Mouse (Mus musculus): ENCODE results near the gene Slc35e2.
"Not testable (repeated sequence)": the region's sequence is repeated elsewhere in the genome, so short reads cannot be mapped to it uniquely, and the experiment has no call there.

Slc35e2 gene

DNA sequence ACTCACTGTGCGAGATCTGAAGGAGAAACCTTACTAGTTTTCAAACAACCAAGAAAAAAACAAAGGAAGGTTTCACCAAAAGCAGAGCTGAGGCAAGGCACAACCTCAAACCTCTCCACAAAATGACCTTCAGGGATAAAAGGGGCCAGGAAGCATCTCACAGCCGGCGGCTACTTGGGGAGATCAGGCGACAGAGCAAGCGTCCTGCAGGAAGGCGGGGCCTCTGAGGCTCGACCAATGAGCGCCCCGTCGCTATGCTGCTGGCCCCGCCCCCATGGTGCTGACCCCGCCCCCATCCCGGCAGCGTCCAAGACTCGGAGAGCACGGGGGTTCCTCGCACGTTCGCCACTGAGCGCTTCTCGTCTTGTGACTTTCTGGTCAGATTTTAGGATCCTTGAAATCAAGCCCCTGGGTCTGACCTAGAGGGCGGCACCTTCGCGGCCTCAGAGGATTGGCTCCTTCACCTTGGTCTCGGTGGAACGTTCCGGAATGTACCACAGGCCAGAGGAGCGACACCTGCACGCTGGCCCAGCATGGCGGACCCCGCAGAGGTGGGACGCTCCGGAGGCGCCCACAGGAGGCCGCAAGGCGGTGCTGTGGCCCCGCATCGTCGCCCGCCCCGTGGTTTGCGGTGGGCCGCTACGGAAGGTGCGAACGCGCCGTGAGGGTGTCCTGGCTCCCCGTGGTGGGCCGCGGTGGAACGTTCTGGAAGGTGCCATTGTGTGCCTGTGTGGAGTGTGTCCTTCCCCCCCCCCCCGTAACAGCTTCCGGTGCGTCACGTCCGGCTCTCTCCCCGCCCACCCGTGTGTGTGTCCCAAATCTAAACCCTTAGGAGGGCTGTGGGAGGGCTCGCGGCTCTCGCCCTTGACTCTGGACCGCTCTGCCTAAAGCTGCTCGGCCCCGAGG lies at the start of gene Slc35e2:
Gene Slc35e2, plus strand, starts transcription at position 326 of the 906 bp plus-strand sequence.
- DNase-seq: peak; percentile 95

GRCm38 (mm10) chr4:155552917-155553532 lies 48.2 kb upstream of the Slc35e2 start:
- DNase-seq: no peak

DNA sequence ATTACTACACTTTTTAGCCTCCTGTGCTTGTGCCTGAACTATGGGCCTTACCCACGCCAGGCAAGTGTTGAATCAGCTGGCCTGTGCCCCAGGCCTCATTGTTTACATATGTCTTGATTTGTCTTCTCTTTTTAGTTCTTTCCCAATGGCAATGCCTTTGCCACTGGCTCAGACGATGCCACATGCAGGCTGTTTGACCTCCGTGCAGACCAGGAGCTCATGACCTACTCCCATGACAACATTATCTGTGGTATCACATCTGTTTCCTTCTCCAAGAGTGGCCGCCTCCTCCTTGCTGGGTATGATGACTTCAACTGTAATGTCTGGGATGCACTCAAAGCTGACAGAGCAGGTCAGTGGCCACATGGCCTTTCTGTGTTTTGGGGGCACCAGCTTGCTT lies 46.3 kb upstream of the Slc35e2 start:
- DNase-seq: no peak

DNA sequence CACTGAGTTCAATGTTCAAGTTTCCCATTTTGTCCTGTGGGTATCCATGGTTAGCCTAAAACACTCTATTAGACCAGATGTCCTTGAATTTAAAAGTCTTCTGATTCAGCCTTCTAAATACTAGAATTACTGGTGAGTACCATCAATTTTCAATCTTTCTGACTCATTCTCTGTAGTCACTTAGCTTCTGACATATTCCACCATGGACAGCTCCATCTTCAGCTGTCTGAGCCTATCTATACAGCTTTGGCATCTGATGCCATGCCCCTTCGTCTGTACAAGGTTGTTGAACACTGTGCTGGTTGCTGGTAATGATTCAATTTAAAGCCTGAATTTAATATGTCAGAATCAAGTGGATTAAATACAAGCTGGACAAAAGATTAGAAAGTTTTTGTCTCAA lies 45.8 kb upstream of the Slc35e2 start:
- DNase-seq: no peak

GRCm38 (mm10) chr4:155559454-155559853 lies 41.8 kb upstream of the Slc35e2 start:
- no peak for DNase-seq

- no peak for DNase-seq
Measured at GRCm38 (mm10) chr4:155560932-155561331, 40.3 kb upstream of the Slc35e2 start.

DNA sequence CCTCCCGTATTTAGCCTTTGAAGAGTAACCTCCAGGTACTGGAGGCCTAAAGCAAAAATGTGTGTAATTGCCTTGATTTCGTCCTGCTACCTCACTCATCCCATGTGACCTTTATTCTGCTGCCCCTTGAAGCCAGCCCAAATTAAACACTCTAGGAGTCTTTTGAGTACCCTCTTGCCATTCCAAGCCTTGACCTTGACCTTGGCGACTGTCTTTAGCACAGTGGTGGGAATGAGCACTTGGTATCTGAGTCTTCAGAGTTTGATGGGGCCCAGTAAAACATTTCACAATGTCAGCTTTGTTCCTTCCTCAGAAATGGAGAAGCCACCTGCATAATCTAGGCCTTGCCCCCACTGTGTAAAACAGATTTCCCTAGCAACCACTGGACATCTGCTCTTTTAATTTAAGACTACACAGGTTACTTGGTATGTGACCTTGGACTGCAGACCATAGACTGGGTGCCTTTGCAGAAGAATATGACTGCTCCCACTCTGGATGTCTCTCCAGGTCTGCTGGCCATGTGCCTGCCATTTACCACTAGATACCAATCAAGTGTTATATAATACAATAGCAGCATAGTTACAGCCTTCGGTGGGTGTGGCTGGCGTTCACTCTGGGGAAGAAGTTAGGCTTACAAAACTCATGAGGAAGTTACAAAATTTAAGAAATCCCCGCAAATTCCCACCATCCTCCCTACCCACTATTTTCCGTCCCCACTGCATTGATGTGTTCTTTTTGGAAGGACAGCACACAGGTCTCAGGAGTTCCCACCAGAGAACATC lies 39.4 kb upstream of the Slc35e2 start, which contains the start of gene Nadk:
Gene Nadk, plus strand, starts transcription at position 718 of the 782 bp plus-strand sequence.
- no peak for DNase-seq

DNA sequence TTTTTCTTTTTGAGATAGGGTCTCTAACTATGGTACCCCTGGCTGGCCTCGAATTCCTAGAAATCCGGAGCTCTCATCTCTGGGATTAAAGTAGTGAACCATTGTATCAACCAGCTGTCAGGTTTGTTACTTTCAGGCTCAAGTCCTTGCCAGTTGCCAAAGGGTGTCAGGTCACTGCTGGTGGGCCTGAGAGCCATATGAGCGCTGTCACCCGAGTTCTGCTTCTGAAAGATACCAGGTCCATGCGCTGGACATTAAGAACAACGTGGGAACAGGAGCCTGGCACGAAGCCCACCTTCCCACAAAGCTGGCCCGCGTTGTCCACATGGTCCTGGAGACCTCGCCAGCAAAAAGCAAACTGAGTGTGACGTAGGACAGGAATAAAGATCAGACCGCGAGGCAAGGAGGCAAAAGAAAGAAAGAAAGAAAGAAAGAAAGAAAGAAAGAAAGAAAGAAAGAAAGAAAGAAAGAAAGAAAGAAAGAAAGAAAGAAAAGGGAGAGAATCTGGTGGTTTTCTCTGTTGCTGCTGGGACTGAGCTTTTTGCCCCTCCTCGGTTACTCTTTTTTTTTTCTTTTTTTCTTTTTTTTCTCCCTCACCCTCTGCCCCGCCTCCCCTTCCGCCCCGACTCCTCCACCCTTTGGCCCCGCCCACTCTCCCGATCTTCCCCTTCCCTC lies 38.4 kb upstream of the Slc35e2 start:
- DNase-seq: peak; percentile 25

DNA sequence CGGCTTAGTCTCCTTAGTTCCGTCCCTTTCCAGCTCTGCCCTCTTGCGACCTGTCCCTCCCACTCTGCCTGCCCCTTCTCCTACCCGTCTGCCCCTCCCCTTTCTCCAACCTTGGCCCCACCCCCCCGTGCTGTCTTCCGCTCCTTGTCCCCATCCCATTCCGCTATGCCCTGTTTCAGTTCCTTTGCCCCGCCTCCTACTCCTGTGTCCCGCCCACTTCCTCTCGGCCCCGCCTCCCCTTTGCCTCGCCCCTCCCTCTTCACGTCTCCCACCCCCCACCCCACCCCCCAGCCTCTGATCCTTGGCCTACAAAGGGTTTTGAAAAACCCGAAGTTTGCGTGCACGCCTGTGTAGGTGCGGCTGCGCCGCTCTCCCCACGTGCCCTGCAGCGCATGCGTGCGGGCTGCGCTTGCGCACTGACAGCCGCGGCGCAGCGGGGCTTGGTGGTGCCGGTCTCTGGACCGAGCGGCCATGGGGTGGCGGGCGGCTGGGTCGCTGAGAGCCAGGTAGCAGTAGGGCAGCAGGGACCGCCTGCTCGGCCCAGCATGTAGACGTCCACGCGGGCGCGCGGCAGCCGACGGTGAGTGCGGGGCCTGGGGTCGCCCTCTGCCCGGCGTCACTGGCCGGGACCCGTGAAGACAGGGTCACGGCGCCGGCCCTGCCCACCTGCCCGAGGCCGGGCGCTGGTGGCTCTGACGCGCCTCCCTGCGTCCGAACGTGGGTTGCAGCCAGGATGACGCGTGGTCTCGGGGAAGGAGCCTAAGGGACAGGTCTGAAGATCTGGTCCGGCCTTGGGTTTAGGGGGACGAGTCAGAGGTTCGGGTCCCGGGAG lies 37.6 kb upstream of the Slc35e2 start:
- peak; percentile 94 for DNase-seq

GRCm38 (mm10) chr4:155564315-155565069 lies 36.7 kb upstream of the Slc35e2 start:
- no peak for DNase-seq

DNA sequence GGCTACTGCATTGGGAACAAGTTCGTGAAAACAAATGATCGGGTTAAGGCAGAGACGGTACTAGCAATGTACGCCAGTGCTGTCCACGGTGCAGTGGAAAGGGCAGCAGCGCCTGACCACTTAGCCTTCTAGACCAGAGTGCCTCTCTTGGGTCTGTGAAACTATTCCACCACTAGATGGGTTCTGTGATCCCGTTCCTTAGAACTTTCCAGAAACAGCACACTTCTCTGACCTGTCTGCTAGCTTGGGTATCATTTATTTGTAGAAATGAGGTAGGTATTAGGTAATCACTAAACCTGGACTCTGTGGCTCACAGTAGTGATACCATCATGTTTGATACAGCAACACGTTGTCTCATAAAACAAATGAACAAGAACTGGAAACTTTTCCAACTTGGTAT lies 34.7 kb upstream of the Slc35e2 start:
- no peak for DNase-seq

GRCm38 (mm10) chr4:155568170-155568569 lies 33.0 kb upstream of the Slc35e2 start:
- no peak for DNase-seq

DNA sequence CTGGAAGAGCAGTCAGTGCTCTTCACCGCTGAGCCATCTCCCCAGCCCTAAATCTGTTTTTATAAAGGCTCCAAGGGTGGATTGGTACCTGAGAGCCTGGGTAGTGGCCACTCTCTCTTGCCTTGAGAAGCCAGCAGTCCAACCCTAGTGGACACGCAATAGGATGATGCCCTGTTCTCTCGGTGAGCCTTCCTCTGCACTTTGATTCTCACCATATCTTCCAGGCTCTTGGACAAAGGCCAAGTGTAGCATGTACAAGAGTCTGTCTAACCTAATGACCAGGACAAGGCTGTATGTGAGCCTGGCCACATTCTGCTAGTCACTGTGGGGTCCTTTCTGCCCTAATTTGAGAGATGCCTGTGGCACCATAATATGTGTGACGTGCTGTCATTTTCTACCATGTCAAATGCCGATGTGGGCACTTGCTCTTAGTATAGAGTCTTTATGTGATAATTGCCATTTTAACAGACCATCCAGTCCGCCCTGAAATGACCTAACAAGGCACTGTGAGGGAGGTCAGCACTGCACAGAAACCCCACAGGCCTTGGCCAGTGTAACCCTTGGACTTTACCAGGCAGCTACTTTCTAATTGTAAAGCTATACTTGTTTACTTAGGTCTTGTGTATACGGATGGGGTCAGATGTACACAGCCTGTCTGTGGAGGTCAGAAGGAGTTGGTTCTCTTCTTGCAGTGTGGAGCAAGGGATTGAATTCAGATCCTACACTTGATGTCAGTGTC lies 32.4 kb upstream of the Slc35e2 start:
- DNase-seq: no peak

GRCm38 (mm10) chr4:155569818-155570217 lies 31.4 kb upstream of the Slc35e2 start:
- DNase-seq: no peak

DNA sequence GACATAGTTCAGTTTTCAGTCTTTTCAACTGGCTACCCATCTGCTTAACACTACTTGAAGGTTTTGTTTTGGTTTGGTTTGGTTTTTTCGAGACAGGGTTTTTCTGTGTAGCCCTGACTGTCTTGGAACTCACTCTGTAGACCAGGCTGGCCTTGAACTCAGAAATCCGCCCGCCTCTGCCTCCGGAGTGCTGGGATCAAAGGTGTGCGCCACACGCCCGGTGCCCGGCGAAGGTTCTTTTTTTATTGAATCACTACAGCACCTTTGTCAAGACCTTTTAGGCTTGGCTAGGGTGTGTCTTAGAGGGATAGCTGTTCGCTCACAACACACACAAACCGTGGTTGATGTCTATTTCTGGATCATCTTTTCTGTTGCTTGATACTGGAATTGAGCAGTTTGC lies 30.9 kb upstream of the Slc35e2 start:
- DNase-seq: not testable (repeated sequence)

GRCm38 (mm10) chr4:155571442-155571841 lies 29.8 kb upstream of the Slc35e2 start:
- no peak for DNase-seq

- no peak for DNase-seq
Measured at GRCm38 (mm10) chr4:155573155-155573554, 28.1 kb upstream of the Slc35e2 start.

DNA sequence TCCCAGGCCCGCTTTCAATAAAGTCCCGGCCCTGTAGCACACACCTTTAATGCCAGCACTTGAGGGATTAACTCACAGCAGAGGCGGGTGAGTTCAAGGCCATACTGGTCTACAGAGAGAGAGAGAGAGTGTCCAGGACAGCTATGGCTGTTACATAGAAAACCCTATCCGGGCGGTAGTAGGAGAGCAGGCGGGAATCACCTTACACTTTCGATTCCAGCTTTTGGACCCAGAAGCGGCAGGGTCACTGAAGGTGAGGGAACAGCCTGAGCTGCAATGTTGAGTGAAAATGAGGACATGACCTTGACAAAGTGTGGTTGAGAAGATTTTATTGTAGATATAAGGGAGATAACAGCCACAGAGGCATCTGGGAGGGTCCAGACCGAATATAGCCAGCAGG lies 27.3 kb upstream of the Slc35e2 start:
- no peak for DNase-seq

GRCm38 (mm10) chr4:155574931-155575330 lies 26.3 kb upstream of the Slc35e2 start:
- DNase-seq: no peak

- no peak for DNase-seq
Measured at GRCm38 (mm10) chr4:155575521-155575920, 25.7 kb upstream of the Slc35e2 start.
